25 mouse cellular contexts compared by ENCODE assay signal in the genomic region with DNA sequence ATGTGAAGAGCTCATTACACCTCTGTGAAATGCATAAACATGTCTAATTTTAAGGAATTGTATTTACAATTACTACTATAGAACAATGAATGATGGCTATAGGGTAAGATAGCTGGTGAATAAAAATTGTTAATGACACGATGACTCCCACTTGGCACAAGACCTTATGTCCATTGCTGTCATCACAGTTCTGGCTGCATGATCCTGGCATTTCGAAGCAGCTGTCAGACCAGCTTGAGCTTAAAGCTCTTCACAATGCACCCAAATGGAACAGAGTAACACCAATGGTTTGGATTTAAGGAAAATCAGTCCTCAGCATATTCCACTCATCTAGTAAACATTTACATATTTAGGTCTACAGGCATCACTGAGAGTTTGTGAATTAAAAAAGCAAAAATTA. TPM values are rescaled to one million over a fixed set of nuclear protein-coding genes. Genes with fewer than 3 reads are reported as not detected.
"Had no signal": no experiment of that assay in that cellular context is flagged by ENCODE, and none has a peak within 500 bp of the region (broad histone marks: within the 10 kb centered on the region; RNA-seq: fewer than 3 reads in every experiment).

No protein-coding gene starts in this region.

- H3K9ac ChIP-seq: heart, embryonic 12.5 days; hindbrain, embryonic 13.5 days; hindbrain, embryonic 15.5 days; intestine, embryonic 15.5 days; limb, embryonic 12.5 days; liver, embryonic 13.5 days had no signal

- ATAC-seq: inflammation-experienced regulatory T-cells, adult 6 months; intestine, embryonic 15.5 days; intestine, postnatal 0 days had no signal

- DNase-seq: gastrocnemius, adult 2 months; gastrocnemius, postnatal 10 days; gastrocnemius, postnatal 25 days; heart, adult 18-20 months; heart, postnatal 10 days; heart, postnatal 4 days; kidney, adult 18-20 months; kidney, adult 8-10 months; kidney, postnatal 10 days; kidney, postnatal 25 days; kidney, postnatal 4 days; liver; liver, embryonic 13.5 days had no signal

- H3K4me1 ChIP-seq: heart, embryonic 10.5 days; heart, embryonic 12.5 days; hindbrain, embryonic 10.5 days; hindbrain, embryonic 13.5 days; hindbrain, embryonic 15.5 days; intestine, embryonic 15.5 days; limb, embryonic 10.5 days; limb, embryonic 12.5 days; liver, embryonic 13.5 days had no signal

- H3K27me3 ChIP-seq: heart, embryonic 12.5 days; hindbrain, embryonic 13.5 days; hindbrain, embryonic 15.5 days; intestine, embryonic 15.5 days; limb, embryonic 12.5 days; liver, embryonic 13.5 days had no signal

- H3K36me3 ChIP-seq: heart, embryonic 10.5 days; heart, embryonic 12.5 days; hindbrain, embryonic 10.5 days; hindbrain, embryonic 13.5 days; hindbrain, embryonic 15.5 days; intestine, embryonic 15.5 days; limb, embryonic 10.5 days; limb, embryonic 12.5 days; liver, embryonic 13.5 days had no signal

- H3K27ac ChIP-seq: gastrocnemius, adult 2 months; heart, embryonic 10.5 days; hindbrain, embryonic 10.5 days; hindbrain, embryonic 13.5 days; hindbrain, embryonic 15.5 days; intestine, embryonic 15.5 days; layer of hippocampus, adult 2 months; limb, embryonic 10.5 days; limb, embryonic 12.5 days; liver, embryonic 13.5 days had no signal

- H3K9me3 ChIP-seq: heart, embryonic 10.5 days; heart, embryonic 12.5 days; hindbrain, embryonic 10.5 days; hindbrain, embryonic 13.5 days; hindbrain, embryonic 15.5 days; intestine, embryonic 15.5 days; limb, embryonic 10.5 days; limb, embryonic 12.5 days; liver, embryonic 13.5 days had no signal

- H3K4me2 ChIP-seq: heart, embryonic 12.5 days; hindbrain, embryonic 13.5 days; hindbrain, embryonic 15.5 days; intestine, embryonic 15.5 days; limb, embryonic 12.5 days; liver, embryonic 11.5 days; liver, embryonic 13.5 days had no signal

- H3K4me3 ChIP-seq: gastrocnemius, adult 2 months; heart, embryonic 10.5 days; heart, embryonic 12.5 days; hindbrain, embryonic 10.5 days; hindbrain, embryonic 13.5 days; hindbrain, embryonic 15.5 days; intestine, embryonic 15.5 days; layer of hippocampus, adult 2 months; limb, embryonic 10.5 days; limb, embryonic 12.5 days; liver, embryonic 13.5 days had no signal

RNA-seq across cellular contexts. Expression of a gene that starts 37.5 kb away (rescaled TPM):
- total RNA-seq: gastrocnemius, adult 2 months; gastrocnemius, postnatal 10 days; gastrocnemius, postnatal 25 days had no signal
- polyA plus RNA-seq: limb, embryonic 10.5 days had no signal
